Mouse (Mus musculus) kidney, adult 10 weeks (tissue): ENCODE data around the gene Pip5k1c. TPM values are rescaled to one million over a fixed set of nuclear protein-coding genes. Genes with fewer than 3 reads are reported as not detected.

Source experiments
- polyA plus RNA-seq: library from polyadenylated mRNA; stranded (reverse); fragments of 350-450 nt; fragmentation: Illumina TruSeq; extraction: RNeasy Lipid Tissue Mini Kit (QIAGEN cat#74804); gene quantifications from one replicate; pipeline ENCODE4 v1.2.3, GENCODE M21; 2014; ENCODE audit warnings: low read depth, low replicate concordance

The Pip5k1c gene
- polyA plus RNA-seq, result 1.1 TPM

DNA sequence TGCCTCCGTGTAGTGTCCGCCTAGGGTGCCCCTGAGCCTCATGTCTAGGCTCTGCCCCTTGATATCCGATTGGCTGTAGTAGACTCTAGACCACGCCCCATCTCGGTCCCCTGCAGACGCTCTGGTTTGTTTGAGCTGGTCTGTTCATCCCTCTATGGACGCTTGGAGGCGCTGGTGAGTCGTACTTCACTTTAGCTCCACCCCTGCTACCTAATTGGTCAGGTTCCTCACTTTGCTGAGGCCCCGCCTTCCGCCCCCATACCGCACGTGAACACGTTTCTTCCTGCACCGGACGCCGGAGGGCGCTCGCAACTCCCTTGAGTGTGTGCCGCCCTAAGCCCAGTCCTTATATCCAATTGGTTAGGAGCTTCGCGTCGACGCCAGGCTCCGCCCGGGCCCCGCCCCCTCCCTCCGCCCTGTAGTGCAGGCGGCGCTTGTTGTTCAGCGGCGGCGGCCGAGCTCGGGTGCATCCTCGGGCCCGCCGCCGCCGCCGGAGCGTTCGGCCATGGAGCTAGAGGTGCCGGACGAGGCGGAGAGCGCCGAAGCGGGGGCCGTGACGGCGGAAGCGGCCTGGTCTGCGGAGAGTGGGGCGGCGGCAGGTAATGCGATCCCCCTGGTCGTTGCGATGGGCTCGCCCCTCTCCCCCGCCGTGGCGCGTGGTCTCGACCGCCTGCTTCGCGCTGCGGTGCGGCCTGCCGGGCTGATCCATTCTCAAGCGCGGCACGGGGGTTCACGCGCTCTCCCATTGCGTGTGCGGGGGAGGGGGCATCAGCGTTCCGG is at the start of gene Pip5k1c:
Pip5k1c (plus strand) TSS at position 410 of the 780 bp plus-strand sequence.

GRCm38 (mm10) chr10:81252424-81253419 is 40.0 kb upstream of the Pip5k1c start, which contains the start of gene Matk:
Matk (plus strand) TSS chr10:81252935.

DNA sequence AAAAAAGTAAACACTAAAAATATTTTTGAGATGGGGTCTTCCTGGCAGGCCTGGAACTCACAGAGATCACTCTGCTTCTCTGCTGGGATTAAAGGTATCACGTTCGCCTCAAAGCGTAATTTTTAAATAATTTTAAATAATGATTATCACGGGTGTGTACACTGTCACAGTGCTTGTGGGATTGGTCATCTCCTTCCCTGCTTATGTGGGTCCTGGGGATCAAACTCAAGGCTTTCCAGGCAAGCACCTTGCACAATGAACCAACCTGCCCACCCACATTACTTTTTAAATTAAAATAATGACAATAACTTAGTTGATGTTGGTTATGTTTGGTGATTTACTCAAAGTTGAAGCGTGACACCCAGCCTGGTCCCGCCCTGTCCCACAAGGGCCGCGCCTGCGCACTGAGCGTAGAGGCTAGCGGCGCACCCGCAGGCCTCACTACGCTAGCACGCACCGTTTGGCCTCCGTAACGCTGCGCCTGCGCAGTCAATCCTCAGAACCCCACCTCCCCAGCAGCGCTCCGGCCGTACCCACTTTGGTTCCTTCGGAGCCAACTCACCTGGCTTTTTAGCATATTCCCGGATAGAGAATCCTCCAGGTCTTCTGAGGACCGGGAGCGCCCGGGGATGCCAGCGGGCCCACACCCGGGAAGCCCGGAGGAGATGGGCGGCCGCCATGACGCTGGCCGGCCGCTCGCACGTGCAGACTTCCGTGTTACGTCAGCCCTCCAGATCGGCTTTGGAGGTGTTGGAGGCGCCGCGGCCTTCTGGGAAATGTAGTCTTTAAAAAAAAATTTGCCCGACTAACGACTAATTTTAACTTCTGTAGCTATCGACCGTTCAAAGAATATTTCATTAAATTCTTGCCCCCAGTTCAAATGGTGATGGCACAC is 26.3 kb upstream of the Pip5k1c start, which contains the start of the genes Mrpl54 and Apba3:
Mrpl54 (minus strand) TSS at position 724 of the 895 bp plus-strand sequence.
Apba3 (plus strand) TSS at position 750 of the 895 bp plus-strand sequence.

GRCm38 (mm10) chr10:81291511-81292104 is 1.2 kb upstream of the Pip5k1c start, which contains the start of gene Tjp3:
Tjp3 (minus strand) TSS chr10:81291581.

DNA sequence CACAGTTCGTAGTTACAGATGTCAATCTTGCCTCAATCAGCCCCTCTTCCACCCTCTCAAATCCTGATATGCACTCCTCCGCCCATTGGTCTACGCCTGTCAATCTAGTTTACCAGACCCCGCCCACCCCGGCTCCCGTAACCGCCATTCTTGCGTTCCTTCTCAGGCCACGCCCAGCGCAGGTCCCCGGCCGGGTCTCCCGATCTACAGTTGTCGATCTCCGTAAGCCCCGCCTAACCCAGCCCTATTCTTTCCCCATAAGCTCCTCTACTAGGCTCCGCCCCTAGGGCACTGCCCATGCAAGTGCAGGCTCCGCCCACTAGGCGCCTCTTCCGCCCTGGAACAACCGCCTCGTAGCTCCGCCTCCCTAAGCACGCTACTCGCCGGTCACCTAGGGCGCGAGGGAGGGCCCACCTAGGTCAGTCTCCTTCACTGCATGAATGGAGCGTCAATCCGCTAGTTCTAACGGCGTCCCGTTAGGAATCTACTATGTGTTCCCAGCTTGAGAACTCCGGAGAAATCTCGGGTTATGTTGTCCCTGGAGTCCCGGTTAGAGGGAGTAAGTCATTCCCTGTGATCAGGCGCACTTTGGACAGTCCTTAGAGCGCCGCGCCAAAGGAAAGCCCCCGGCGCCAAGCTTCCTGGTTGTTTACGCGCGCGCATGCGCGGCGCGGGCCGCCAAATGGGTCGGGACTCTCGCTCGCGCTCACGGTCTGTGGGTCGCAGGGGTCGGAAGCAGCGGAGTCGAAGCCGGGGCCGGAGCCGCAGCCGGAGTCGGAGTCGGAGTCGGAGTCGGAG is 28.0 kb downstream of the Pip5k1c start, which contains the start of gene Cactin:
Cactin (plus strand) TSS at position 554 of the 798 bp plus-strand sequence.

GRCm38 (mm10) chr10:81328386-81328785 is 35.6 kb downstream of the Pip5k1c start, which contains the start of gene Tbxa2r:
Tbxa2r (plus strand) TSS chr10:81328731.

GRCm38 (mm10) chr10:81342686-81343505 is 50.1 kb downstream of the Pip5k1c start, which contains the start of gene Gipc3:
Gipc3 (minus strand) TSS chr10:81343266.

GRCm38 (mm10) chr10:81350351-81351063 is 57.7 kb downstream of the Pip5k1c start, which contains the start of gene Hmg20b:
Hmg20b (minus strand) TSS chr10:81350480.

DNA sequence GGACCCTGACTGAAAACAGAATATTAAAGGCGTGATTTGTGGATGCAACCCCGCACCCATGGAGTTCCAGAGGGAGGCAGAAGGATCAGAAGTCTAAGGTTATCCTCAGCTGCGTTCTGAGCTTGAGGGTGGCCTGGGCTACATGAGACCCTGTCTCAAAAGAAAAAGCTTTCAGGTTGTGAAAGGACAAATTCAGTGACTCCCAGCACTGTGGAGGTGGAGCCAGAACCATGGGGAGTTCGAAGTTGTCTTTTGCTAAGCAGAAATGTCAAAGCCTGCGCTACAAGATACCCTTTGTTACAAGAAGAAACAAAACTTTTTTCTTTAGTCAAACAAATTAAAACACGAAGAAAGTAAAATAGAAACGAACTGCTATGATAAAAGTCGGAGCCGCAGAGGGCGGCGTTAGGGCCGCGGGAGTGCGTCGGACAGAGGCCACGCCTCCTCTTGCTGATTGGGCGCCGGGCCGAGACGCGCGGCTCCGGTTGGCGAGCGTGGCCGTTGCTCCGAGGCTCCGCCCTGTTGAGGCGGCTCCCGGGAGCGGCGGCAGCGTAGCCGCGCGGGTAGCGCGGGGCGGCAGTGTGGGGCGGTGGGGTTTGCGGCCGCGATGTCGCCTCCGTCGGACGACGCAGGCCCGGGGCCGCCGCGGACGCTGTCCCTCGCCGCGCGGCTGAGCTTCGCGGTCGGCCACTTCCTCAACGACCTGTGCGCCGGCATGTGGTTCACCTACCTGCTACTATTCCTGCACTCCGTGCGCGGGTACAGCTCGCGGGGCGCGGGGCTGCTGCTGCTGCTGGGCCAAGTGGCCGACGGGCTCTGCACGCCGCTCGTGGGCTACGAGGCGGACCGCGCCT is 64.5 kb downstream of the Pip5k1c start, which contains the start of gene Mfsd12:
Mfsd12 (plus strand) TSS at position 501 of the 854 bp plus-strand sequence.

DNA sequence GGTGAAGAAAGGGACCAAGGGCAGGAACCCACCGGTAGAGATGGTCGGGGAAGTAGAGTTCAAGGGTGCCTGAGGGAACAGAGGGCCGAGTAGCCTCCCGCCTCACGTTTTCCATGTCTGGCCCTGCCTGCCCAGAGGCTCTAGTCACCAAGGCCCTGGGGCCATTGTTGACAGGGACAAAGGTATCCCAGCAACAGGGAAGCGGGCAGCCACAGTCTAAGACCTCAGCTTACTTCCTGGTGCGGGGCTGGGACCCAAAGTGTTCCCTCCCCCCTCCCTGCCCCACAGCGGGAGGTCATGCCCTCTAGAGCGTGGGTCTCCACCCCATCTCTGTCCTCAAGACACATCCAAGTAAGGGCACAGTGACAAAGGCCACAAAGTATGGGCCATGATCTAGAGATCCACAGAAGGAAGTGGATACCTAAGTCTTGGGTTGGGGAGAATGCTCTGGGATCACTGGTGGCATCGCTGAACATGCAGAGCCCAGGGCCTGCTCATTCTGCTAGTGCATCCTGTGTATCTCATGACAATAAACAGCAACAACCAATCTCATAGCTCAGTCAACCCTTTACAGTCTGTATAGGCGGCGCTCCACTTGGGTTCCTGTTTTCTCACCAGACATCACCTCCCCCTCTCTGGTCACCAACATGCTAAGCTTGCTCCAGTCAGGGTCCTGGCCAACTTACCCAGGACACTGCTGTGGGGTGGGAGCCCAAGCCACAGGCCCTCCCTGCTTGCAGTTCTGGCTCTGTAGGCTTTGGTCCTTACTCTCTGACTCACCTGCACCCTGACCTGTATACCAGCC is 73.1 kb downstream of the Pip5k1c start, which contains the start of gene 4930404N11Rik:
4930404N11Rik (minus strand) TSS at position 145 of the 805 bp plus-strand sequence.

Other genes starting within 250 kb of the Pip5k1c start
- gene Sgta, start 232.8 kb upstream of the Pip5k1c start, polyA plus RNA-seq, result 0.61 TPM
- not detected for gene Thop1, start 222.9 kb upstream of the Pip5k1c start, polyA plus RNA-seq
- gene Creb3l3, start 194.1 kb upstream of the Pip5k1c start, polyA plus RNA-seq, result not detected
- 2.1 TPM for gene Map2k2, start 187.0 kb upstream of the Pip5k1c start, polyA plus RNA-seq
- gene Zbtb7a, start 157.7 kb upstream of the Pip5k1c start, polyA plus RNA-seq, result 8.1 TPM
- gene Pias4, start 125.0 kb upstream of the Pip5k1c start, polyA plus RNA-seq, result not detected
- gene Eef2, start 116.3 kb upstream of the Pip5k1c start, polyA plus RNA-seq, result 6.2 TPM
- gene Dapk3, start 110.0 kb upstream of the Pip5k1c start, polyA plus RNA-seq, result not detected
- gene 4930442H23Rik, start 109.1 kb upstream of the Pip5k1c start, polyA plus RNA-seq, result not detected
- not detected for gene Nmrk2, start 90.9 kb upstream of the Pip5k1c start, polyA plus RNA-seq
- gene Atcay, start 62.1 kb upstream of the Pip5k1c start, polyA plus RNA-seq, result not detected
- gene Zfr2, start 59.8 kb upstream of the Pip5k1c start, polyA plus RNA-seq, result 0.20 TPM
- gene Matk, start 40.0 kb upstream of the Pip5k1c start, polyA plus RNA-seq, result not detected
- gene Mrpl54, start 26.0 kb upstream of the Pip5k1c start, polyA plus RNA-seq, result 1.6 TPM
- not detected for gene Apba3, start 26.0 kb upstream of the Pip5k1c start, polyA plus RNA-seq
- gene Tjp3, start 1.4 kb upstream of the Pip5k1c start, polyA plus RNA-seq, result 2.5 TPM
- gene Cactin, start 28.1 kb downstream of the Pip5k1c start, polyA plus RNA-seq, result 0.16 TPM
- not detected for gene Tbxa2r, start 35.8 kb downstream of the Pip5k1c start, polyA plus RNA-seq
- not detected for gene Gipc3, start 50.3 kb downstream of the Pip5k1c start, polyA plus RNA-seq
- 5.1 TPM for gene Hmg20b, start 57.5 kb downstream of the Pip5k1c start, polyA plus RNA-seq
- gene Mfsd12, start 64.5 kb downstream of the Pip5k1c start, polyA plus RNA-seq, result 0.24 TPM
- not detected for gene 4930404N11Rik, start 72.9 kb downstream of the Pip5k1c start, polyA plus RNA-seq
- gene Fzr1, start 85.6 kb downstream of the Pip5k1c start, polyA plus RNA-seq, result not detected
- not detected for gene Dohh, start 91.5 kb downstream of the Pip5k1c start, polyA plus RNA-seq
- not detected for gene Gm48551, start 91.5 kb downstream of the Pip5k1c start, polyA plus RNA-seq
- not detected for gene Gm48552, start 96.0 kb downstream of the Pip5k1c start, polyA plus RNA-seq
- 25.1 TPM for gene Smim24, start 100.1 kb downstream of the Pip5k1c start, polyA plus RNA-seq
- gene Nfic, start 162.7 kb downstream of the Pip5k1c start, polyA plus RNA-seq, result 11.8 TPM
- gene Celf5, start 189.7 kb downstream of the Pip5k1c start, polyA plus RNA-seq, result not detected
- gene Ncln, start 203.4 kb downstream of the Pip5k1c start, polyA plus RNA-seq, result 0.53 TPM
- gene S1pr4, start 207.2 kb downstream of the Pip5k1c start, polyA plus RNA-seq, result not detected
- gene Gna15, start 231.3 kb downstream of the Pip5k1c start, polyA plus RNA-seq, result not detected